Mouse (Mus musculus) gastrocnemius, postnatal 36 days (tissue): Measurements from ENCODE around the gene Igfals. TPM values are rescaled to one million over a fixed set of nuclear protein-coding genes. Genes with fewer than 3 reads are reported as not detected.

Experiments used
- DNase-seq, 2 experiments: peaks; one replicate each; pipeline ENCODE4 v3.0.0; 2022
- intact Hi-C: fragments of 180-260 bp; cut with DNase I; formaldehyde crosslinking; loops from one replicate; pipeline ENCODE4 v1.15.1; 2025
- long read RNA-seq, 2 experiments: library from polyadenylated mRNA; stranded (forward); transcript quantifications; one replicate each; pipeline ENCODE4 v2.0.0; 2021
- total RNA-seq, 2 experiments: library from RNA; stranded (reverse); gene quantifications; 2 replicates each; pipeline ENCODE4 v1.2.3; 2021

The Igfals gene
- total RNA-seq = 1 to 10 TPM; 3.3 to 3.8 TPM
- long read RNA-seq, experiment 1, transcript Igfals-206 (2 exons, 995 nt) = major isoform, 5 of 7 reads
- long read RNA-seq, experiment 1, partial matches to known transcripts = 0 of 7 reads
- long read RNA-seq, experiment 1, other reads (novel, unspliced or antisense) = 0 of 7 reads
- long read RNA-seq, experiment 2, partial matches to known transcripts = 0 of 7 reads
- long read RNA-seq, experiment 2, other reads (novel, unspliced or antisense) = 1 of 7 reads

DNA sequence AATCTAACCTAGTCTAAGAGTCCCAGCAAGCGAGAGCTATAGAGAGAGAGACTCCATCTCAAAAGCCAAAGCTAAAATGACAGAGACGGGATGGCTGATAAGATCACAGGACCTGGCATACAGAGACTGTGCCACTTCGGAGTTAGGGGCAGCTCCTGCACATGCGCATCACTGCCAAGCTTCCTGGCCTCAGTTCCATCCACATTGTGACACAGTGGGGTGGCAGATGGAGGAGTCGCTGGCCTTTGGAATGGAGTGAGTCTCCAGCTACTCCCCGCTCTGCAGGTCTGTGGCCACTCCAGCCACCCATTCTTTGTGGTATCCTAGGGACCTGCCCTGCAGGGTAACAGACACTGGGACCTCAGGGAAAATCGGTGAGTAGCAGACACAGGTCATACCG lies at the start of gene Igfals:
Gene Igfals (plus strand): TSS at position 222 of the 400 bp plus-strand sequence.
- DNase-seq = no peak
- intact Hi-C loops = no loop called here

DNA sequence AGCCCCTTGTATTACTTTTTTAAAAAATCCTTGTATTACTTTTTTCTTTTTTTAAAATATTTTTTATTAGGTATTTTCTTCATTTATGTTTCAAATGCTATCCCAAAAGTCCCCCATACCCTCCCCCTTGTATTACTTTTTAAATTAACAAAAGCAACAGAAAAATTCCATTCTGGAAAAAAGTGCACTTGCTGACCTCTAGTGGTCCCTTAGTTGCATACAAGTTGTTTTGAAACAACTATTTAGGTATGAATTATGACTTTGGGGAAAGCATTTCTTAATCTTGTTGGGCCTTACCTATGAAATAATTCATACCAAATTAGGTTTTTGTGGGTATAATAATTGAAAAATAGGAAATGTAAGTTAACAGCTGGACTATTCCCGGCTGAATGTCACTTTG lies 48.3 kb upstream of the Igfals start:
- intact Hi-C loops = no loop called here
- DNase-seq = no peak

DNA sequence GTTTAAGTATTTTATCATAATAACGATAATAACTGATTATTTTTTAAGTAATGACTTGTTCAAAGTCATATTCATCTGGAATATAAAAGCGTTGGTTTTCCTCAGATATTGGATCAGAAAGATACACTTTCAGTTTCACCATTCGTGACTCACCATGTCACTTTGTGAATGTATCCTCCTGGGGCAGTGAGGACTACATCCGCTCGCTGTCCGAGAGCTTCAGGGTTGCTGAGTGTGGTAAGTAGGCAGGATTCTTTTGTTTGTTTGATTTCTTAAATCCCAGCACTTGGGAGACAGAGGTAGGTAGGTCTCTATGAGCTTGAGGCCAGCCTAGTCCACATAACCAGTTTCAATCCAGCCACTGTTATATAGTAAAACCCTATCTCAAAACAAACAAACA lies 47.6 kb upstream of the Igfals start:
- intact Hi-C loops = loop anchor here (2.0 kb wide), 1 partner anchor 71 kb away; no protein-coding TSS in a partner anchor
- no peak for DNase-seq

DNA sequence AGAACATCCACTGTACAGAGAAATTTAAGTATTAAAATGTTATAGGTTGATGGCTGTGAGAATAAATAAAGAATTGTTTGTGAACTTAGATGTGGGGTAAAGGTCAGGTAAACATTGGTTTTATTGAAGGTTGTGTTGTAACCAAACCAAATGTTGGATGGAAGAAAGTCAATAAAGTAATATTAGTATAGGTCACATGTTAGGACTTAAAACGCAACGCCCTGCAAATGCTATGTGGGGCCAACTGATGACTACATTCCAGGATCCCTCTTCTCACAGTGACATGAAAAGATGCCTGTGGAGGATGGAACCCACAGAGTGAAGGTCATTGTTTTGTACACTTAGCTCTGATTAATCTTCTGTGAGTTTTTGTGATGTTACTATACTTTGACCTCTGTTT lies 46.3 kb upstream of the Igfals start:
- DNase-seq = no peak
- intact Hi-C loops = loop anchor here (2.0 kb wide), 1 partner anchor 73 kb away; no protein-coding TSS in a partner anchor

DNA sequence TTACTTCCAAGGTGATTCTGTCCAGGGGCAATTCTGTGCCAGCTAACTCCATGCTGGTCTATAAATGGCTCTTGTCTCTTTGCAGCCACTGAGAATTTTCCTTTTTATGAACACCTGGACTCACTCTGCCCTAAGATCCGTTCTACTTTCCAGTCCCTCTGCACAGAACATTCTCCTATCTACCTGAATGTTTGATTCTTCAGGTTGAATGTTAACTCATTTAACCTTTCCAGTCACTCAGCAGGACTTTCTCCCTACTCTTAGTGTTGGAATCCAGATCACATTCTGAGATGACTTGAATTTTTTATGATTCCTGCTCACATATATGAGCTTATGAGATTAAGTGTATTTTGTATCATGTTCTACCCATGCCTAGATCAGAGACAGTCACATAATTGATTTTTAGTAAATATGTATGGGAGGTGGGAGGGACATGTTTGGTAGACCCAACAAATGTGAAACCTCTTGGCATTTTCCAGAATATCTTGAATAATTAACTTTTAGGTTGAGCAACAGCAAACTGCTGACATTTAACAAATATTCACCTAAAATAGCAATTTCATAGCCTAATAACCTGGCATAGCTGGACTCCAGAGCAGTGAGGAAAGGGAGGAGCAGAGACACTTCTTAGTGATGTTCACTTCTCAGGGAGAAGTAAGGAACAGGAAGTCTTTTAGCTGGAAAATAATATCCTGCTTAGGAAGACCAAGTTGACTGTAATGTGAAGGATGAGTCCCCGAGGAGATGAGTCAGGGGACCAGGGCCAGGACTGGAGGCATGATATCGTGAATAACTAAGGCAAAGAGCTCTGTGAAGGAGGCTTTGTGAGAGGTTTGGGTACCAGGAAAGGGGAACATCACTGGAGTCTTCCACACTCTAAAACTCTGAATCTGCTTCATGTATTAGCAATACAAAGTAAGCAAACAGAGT lies 44.2 kb upstream of the Igfals start:
- DNase-seq = no peak
- intact Hi-C loops = no loop called here

DNA sequence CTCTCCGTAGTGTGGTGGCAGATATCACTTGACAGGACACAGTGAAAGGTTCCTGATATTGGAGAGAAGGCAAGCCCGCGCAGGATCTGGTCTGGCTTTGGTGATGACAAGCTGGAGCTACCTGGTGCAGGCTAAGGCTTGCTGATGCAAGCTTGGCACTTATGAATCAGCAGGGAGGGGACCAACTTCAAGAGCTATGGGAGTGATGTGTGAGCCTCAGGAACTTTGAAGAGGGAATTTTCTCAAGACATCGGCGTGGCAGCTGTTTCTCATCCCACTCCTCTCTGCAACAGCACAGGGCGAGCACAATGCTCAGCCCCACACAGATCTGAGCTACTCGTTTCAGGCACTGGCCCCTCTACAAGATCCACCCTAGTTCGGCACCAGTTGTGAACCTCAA lies 26.0 kb upstream of the Igfals start, which contains the start of gene Hagh:
Gene Hagh (plus strand): TSS at position 302 of the 400 bp plus-strand sequence.
- DNase-seq = no peak
- intact Hi-C loops = no loop called here

DNA sequence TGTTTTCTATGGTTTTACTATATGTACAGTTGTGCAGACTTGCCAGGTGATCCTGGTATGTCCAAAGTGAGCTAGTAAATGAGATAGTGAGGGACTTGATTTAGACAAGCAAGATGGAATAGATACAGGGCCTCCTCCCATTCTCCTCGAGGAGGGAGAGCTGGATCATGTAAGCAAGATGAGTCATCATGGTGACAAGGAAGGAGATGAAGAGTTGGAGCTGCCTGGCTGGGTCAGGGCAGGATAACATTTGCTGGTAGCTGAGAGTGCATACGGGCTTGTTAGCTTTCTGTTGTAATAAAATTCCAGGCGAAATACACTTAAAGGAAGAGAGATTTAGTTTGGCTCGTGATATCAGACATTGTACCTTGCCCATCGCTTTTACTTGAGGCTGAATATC lies 25.5 kb upstream of the Igfals start:
- intact Hi-C loops = no loop called here
- no peak for DNase-seq

DNA sequence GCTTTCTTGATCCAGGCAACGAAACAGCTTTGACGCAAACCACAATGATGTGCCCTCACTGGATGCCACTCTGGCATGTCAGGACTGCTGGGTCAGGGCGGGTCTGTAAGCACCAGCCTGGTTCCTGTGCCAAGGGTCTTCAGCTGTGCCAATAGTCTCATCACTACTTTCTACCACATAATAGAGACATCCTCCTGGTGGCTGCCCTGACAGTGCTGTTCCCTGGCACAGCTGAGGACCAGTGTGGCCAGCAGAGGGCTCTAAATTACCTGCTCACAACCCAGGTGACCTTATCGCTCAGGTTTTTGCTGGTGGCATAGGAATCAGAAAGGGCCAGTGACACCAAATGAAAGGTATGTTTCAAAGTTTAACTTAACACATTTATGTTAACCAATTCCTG lies 24.7 kb upstream of the Igfals start:
- DNase-seq = no peak
- intact Hi-C loops = no loop called here

DNA sequence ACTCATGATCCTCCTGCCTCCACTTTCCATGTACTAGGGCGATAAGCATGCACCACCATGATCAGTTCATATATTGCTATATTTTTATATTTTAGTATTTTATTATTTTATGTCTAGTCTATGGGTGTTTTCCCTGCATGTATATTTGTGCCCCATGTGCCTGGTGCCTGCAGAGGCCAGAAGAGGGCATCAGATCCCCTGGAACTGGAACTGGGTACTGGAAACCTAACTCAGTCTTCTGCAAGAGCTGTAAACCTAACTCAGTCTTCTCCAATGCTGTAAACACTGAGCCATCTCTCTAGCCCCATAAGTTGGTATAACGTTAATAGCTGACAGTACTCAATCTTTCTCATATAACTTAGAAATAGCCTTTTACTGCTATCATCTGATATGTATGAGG lies 23.2 kb upstream of the Igfals start:
- intact Hi-C loops = no loop called here
- DNase-seq = no peak

DNA sequence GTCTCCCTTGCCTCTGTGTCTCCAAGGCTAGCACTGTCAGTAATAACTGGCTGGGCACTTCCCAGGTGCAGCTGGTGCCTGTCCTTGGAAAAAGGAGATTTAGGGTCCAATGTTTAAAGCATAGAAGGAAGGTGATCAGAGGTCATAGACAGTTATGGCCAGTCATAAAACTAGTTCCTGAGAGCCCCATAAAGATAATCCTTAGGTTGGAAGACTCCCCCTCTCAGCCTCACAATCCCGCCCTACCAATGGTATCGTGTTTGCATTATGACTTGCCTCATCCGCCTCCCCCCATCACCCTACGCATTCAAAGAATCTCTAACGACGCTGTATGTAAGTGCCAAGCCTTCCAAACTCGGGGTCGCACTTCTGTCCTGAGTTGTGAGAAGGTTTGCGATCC lies 21.3 kb upstream of the Igfals start:
- DNase-seq = no peak

DNA sequence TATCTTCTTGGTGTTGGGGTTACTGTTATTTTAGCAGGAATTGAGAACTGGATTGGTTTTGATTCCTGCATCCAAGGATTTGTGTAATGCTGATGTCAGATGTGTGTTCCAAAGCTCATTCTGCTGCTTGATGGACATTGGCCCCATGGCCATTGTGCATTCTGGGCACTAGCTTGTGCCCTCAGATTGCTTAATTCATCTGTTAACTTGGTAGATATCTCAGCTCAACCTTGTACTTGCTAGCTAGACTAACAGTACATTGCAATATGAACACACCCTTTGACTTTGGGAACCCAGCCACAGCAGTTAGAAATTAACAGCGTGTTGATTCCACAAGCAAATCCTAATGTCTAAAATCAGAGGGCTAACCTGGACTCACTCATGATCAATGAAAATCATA lies 18.4 kb upstream of the Igfals start:
- DNase-seq = no peak
- intact Hi-C loops = loop anchor here (5.0 kb wide), 1 partner anchor 170 kb away; the partner anchor contains the start of genes Cramp1l and Ift140

More for the DNA sequence above, 21.3 kb upstream of the Igfals start:
- intact Hi-C loops = no loop called here

DNA sequence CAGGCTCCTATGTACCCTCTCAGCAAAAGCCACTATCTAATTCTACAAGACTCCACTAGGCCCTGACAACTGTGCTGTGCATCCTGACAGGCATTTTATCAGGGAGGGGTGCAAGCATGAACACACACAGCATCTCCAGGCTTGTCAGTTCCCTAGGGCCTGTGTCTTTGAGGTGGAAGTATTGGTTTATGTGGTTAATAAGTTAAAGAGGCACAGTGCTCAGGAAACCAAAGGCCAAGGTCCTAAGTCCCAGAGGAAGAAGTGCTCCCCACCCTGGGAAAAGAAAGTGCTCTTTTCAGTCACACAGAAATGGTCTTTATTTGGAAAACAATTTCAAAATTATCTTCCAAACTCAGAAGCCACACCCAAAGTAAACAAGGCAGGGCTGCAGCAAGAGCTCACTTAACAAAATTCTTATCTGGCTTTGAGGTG lies 17.2 kb upstream of the Igfals start:
- intact Hi-C loops = loop anchor here (5.0 kb wide), 1 partner anchor 169 kb away; the partner anchor contains the start of genes Cramp1l and Ift140
- DNase-seq = no peak

DNA sequence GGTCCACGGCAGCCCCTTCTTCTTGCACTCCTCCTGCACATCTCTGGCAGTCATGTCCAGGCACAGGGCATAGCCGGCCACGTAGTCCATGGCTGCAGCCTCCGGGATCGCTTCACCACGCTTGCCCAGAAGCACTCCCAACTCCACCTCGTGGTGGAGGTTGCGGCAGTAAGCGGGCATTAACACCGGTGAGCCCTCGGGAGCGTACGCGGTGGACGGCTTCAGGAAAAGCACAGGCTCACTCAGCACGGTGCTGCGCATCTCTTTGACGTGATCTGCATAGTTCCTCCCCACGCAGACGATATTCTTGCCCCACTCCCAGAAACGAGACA lies 16.1 kb upstream of the Igfals start:
- DNase-seq = peak in 1 of 2 experiments; percentile 35
- intact Hi-C loops = loop anchor here (2.0 to 5.0 kb wide), 2 partner anchors 27 to 168 kb away; partner anchors contain the start of genes Cramp1l and Ift140

DNA sequence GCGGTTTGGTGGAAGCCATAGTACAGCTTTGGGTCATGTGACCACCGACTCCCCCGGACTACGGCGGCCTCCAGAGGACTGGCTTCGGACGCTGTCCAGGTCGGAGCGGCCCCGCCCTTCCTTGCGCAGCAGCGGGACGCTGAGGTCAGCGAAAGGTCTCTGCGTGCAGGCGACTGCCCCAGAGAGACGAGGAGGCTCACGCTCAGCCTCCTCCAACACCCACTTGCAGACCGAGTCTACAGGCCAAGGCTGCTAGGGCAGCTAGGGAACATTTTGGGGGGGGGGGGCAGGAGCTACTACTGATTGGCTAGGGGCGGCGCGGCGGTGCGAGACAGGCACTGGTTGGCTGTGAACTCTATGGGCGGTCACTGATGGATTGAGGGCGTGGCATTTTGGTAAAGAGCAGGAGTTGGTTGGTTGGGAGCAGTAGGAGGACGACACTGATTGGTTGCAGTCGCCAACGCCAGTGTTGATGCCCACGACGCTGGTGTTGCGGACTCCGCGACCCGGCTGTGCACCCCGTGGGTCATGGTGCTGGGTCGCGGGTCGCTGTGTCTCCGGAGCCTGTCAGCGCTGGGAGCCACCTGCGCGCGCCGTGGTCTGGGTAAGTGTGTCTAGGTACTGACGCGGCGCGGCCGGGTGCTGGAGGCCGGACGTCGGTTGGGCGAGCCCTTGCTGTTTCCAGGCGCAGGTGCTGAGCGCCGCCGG lies 15.6 kb upstream of the Igfals start, which contains the start of gene Fahd1:
Gene Fahd1 (minus strand): TSS at position 300 of the 708 bp plus-strand sequence.
- intact Hi-C loops = loop anchor here (2.0 kb wide), 1 partner anchor 27 kb away; no protein-coding TSS in a partner anchor

DNA sequence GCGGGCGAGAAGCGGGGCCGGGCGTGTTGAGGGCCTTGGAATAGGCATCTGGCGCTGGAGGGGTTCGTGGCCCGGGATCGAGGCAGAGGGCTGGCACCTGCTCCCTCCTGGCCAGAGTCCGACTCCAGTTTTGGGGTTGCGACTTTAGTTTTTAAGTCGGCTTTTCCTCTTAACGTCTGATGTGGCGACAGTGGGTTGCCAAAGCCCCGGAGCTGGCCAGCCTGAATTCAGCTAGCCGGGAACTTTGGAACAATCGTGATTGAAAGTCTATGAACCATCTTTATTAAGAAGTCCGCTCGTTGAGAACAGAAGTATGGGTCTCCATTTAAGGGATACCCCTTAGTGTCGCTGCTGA lies 15.0 kb upstream of the Igfals start:
- no peak for DNase-seq
- intact Hi-C loops = loop anchor here (2.0 kb wide), 1 partner anchor 26 kb away; no protein-coding TSS in a partner anchor

More for the DNA sequence above, 15.6 kb upstream of the Igfals start, which contains the start of gene Fahd1:
- DNase-seq = peak; percentile 93 to 95

DNA sequence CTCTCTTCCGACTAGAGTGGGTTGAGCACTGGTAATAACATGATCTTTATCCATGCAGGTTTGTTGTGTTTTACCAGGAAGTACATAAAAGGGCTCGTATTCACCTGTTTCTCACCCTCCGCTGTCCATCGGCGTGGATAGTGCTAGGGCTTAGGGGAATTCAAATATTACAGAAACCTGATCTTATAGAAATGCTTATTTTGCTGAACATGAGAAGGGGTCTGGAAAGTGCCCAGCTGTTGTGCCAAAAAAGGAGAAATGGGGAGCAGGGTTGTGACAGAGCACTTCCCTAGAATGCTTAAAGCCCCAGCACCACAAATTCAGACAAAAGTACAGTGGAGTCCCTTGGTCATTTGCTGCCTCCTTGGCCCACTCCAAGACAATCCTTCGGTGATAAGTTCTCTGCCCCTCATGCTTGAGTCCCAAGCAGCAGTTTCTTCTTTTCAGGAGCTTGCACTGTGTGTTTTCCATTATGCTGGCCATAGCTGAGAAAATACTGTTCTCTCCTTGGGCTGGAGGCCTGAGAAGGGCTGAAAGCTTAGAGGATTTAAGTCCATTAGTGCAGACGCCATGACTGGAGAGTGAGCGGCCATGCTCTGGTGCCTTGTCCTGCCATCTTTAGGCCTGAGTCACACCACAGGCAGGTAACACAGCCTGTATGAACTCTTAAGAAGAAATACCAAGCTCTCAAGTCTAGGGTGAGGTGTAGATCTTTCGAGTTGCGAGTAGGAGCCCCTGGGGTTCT lies 14.2 kb upstream of the Igfals start:
- intact Hi-C loops = loop anchor here (2.0 kb wide), 1 partner anchor 25 kb away; no protein-coding TSS in a partner anchor
- DNase-seq = no peak

DNA sequence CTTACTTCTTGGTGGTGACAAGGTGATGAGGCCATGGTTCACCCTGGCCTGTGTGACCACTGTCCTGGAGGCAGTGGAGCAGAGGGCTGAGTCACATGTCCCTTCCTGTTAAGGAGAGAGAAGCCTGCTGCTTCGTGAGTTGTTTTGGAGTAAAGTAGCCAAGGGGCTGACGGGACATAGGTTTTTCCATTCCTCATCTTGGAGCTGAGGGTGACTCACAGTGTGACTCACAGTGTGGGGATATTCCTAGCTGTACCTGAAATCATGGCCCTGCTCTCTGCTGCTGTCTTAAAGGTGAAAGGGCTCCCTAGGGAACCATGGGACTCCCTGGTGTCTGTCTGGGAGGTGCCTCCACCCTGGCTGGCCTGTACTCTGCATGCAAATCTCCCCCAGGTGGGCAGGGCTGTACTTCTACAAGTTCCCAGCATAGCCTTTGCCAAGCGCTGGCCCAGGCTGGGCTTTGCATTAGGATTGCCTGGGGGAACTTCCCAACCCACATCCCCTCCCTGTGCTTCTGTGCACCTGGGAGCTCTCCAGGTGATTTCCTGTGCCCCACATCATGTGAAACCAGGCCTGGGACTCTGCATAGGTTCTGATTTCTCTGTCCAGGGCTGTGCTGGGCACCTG lies 9.8 kb upstream of the Igfals start:
- intact Hi-C loops = no loop called here
- no peak for DNase-seq

DNA sequence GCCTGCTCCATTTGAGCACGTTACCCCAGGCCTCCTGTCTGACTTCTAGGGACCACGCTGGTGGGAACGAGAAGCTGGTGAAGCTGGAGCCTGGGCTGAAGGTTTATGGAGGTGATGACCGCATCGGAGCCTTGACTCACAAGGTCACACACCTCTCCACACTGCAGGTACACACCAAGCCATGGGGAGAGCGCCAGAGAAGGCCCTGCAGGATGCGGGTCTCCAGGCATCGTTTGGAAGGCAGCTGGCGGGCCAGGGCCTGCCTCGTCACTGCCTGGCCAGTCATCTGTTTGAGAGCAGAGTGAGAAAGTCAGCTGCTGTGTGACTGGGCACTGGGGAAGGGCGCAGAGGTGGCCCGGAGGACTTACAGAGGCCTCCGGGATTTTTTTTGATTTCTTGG lies 9.2 kb upstream of the Igfals start:
- intact Hi-C loops = no loop called here
- no peak for DNase-seq

DNA sequence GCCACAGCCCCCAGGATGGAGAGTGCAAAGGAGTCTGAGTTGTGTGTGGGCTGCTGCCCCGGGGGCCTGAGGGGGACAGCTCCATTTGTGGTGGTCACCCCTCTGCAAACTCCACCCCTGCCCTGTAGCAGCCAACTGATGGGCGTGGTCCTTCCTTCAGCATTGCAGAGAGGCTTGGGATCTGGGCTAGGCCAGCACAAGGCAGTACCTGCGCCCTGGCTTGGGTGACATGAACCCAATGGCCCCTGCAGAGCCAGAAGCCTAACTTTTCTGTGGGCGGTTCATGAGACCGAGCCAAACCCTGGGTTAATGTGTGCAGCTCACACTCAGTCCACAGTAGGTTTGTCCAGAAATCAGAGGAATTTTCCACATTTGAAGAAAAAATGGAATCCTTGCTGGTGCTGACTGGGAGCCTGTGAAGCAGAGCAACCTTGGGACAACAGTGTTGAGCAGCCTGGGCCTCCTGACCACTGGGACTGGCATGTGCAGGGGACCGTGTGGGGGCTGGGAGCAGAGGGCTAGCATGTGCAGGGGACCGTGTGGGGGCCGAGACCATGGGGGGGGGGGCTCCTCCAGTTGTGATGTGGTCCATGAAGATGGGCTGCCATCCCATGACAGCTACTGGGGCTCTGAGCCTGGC lies 7.8 kb upstream of the Igfals start:
- no peak for DNase-seq
- intact Hi-C loops = no loop called here
